Mouse (Mus musculus): ENCODE results near the gene Gm9944. TPM values are rescaled to one million over a fixed set of nuclear protein-coding genes. Genes with fewer than 3 reads are reported as not detected.

Gm9944 gene
- polyA plus RNA-seq (2011; ENCODE audit: insufficient read depth, insufficient read length, low read depth, missing spikeins), result not detected in 2 replicates

GRCm38 (mm10) chr4:144453217-144453616 lies at the start of gene Gm9944:
Gene Gm9944, minus strand, starts transcription at chr4:144453317.
- TF ChIP-seq EP300 (IDR thresholded peaks at IDR 0.05; ENCODE audit: insufficient read depth, low read depth, low read length) (no peak), CTCF (IDR thresholded peaks at IDR 0.05; ENCODE audit: low read depth, low read length) (no peak), POLR2A (IDR thresholded peaks at IDR 0.05; ENCODE audit: insufficient read depth, low read length) (no peak)

GRCm38 (mm10) chr4:144493331-144493730 lies 40.2 kb upstream of the Gm9944 start:
- no peaks in the 10 kb centered on the region for H3K4me1 ChIP-seq (ENCODE audit: control insufficient read depth, insufficient read depth, low read length)
- TF ChIP-seq CTCF (IDR thresholded peaks at IDR 0.05; ENCODE audit: low read depth, low read length) (no peak), EP300 (IDR thresholded peaks at IDR 0.05; ENCODE audit: insufficient read depth, low read depth, low read length) (no peak), POLR2A (IDR thresholded peaks at IDR 0.05; ENCODE audit: insufficient read depth, low read length) (no peak)
- H3K27ac ChIP-seq (ENCODE audit: insufficient read depth, low read length), result no peak overlapping the region
- H3K27me3 ChIP-seq (ENCODE audit: control insufficient read depth, insufficient read depth, low read length, poor library complexity, severe bottlenecking), result no peaks in the 10 kb centered on the region
- H3K9ac ChIP-seq (ENCODE audit: low read depth, poor library complexity, severe bottlenecking), result no peak overlapping the region
- no peaks in the 10 kb centered on the region for H3K36me3 ChIP-seq (ENCODE audit: control insufficient read depth, insufficient read depth, low read length, poor library complexity, severe bottlenecking)
- no peaks in the 10 kb centered on the region for H3K9me3 ChIP-seq (replicated peaks; ENCODE audit: control insufficient read depth, insufficient read depth, low read length, poor library complexity, severe bottlenecking)
- H3K4me3 ChIP-seq (ENCODE audit: low read depth, low read length), result no peak overlapping the region

More at GRCm38 (mm10) chr4:144453217-144453616, at the start of gene Gm9944:
- H3K4me1 ChIP-seq (ENCODE audit: control insufficient read depth, insufficient read depth, low read length), result no peaks in the 10 kb centered on the region
- no peaks in the 10 kb centered on the region for H3K9me3 ChIP-seq (replicated peaks; ENCODE audit: control insufficient read depth, insufficient read depth, low read length, poor library complexity, severe bottlenecking)
- H3K27ac ChIP-seq (ENCODE audit: insufficient read depth, low read length), result no peak within 1 kb of the TSS
- H3K9ac ChIP-seq (ENCODE audit: low read depth, poor library complexity, severe bottlenecking), result no peak within 1 kb of the TSS
- no peaks in the 10 kb centered on the region for H3K27me3 ChIP-seq (ENCODE audit: control insufficient read depth, insufficient read depth, low read length, poor library complexity, severe bottlenecking)
- no peaks in the 10 kb centered on the region for H3K36me3 ChIP-seq (ENCODE audit: control insufficient read depth, insufficient read depth, low read length, poor library complexity, severe bottlenecking)
- H3K4me3 ChIP-seq (ENCODE audit: low read depth, low read length), result no peak within 1 kb of the TSS

- Histone ChIP-seq H3K27me3 (ENCODE audit: control insufficient read depth, insufficient read depth, low read length, poor library complexity, severe bottlenecking) (no peaks in the 10 kb centered on the region), H3K36me3 (ENCODE audit: control insufficient read depth, insufficient read depth, low read length, poor library complexity, severe bottlenecking) (no peaks in the 10 kb centered on the region), H3K4me3 (ENCODE audit: low read depth, low read length) (no peak overlapping the region), H3K9ac (ENCODE audit: low read depth, poor library complexity, severe bottlenecking) (no peak overlapping the region), H3K4me1 (ENCODE audit: control insufficient read depth, insufficient read depth, low read length) (no peaks in the 10 kb centered on the region), H3K27ac (ENCODE audit: insufficient read depth, low read length) (no peak overlapping the region), H3K9me3 (replicated peaks; ENCODE audit: control insufficient read depth, insufficient read depth, low read length, poor library complexity, severe bottlenecking) (no peaks in the 10 kb centered on the region)
- TF ChIP-seq EP300 (IDR thresholded peaks at IDR 0.05; ENCODE audit: insufficient read depth, low read depth, low read length), result no peak
- no peak for TF ChIP-seq POLR2A (IDR thresholded peaks at IDR 0.05; ENCODE audit: insufficient read depth, low read length)
- no peak for TF ChIP-seq CTCF (IDR thresholded peaks at IDR 0.05; ENCODE audit: low read depth, low read length)
Measured at GRCm38 (mm10) chr4:144468091-144468490, 15.0 kb upstream of the Gm9944 start.

GRCm38 (mm10) chr4:144465206-144465605 lies 12.1 kb upstream of the Gm9944 start:
- Histone ChIP-seq H3K27me3 (ENCODE audit: control insufficient read depth, insufficient read depth, low read length, poor library complexity, severe bottlenecking) (no peaks in the 10 kb centered on the region), H3K9ac (ENCODE audit: low read depth, poor library complexity, severe bottlenecking) (no peak overlapping the region), H3K36me3 (ENCODE audit: control insufficient read depth, insufficient read depth, low read length, poor library complexity, severe bottlenecking) (no peaks in the 10 kb centered on the region), H3K9me3 (replicated peaks; ENCODE audit: control insufficient read depth, insufficient read depth, low read length, poor library complexity, severe bottlenecking) (no peaks in the 10 kb centered on the region), H3K4me1 (ENCODE audit: control insufficient read depth, insufficient read depth, low read length) (no peaks in the 10 kb centered on the region), H3K4me3 (ENCODE audit: low read depth, low read length) (no peak overlapping the region), H3K27ac (ENCODE audit: insufficient read depth, low read length) (no peak overlapping the region)
- TF ChIP-seq POLR2A (IDR thresholded peaks at IDR 0.05; ENCODE audit: insufficient read depth, low read length), result no peak
- TF ChIP-seq EP300 (IDR thresholded peaks at IDR 0.05; ENCODE audit: insufficient read depth, low read depth, low read length), result no peak
- TF ChIP-seq CTCF (IDR thresholded peaks at IDR 0.05; ENCODE audit: low read depth, low read length), result no peak

GRCm38 (mm10) chr4:144463656-144464055 lies 10.5 kb upstream of the Gm9944 start, which contains the start of gene Aadacl3:
Gene Aadacl3, minus strand, starts transcription at chr4:144463756.
- no peaks in the 10 kb centered on the region for H3K36me3 ChIP-seq (ENCODE audit: control insufficient read depth, insufficient read depth, low read length, poor library complexity, severe bottlenecking)
- no peaks in the 10 kb centered on the region for H3K4me1 ChIP-seq (ENCODE audit: control insufficient read depth, insufficient read depth, low read length)
- H3K27me3 ChIP-seq (ENCODE audit: control insufficient read depth, insufficient read depth, low read length, poor library complexity, severe bottlenecking), result no peaks in the 10 kb centered on the region
- no peak within 1 kb of the TSS for H3K4me3 ChIP-seq (ENCODE audit: low read depth, low read length)
- TF ChIP-seq POLR2A (IDR thresholded peaks at IDR 0.05; ENCODE audit: insufficient read depth, low read length) (no peak), EP300 (IDR thresholded peaks at IDR 0.05; ENCODE audit: insufficient read depth, low read depth, low read length) (no peak), CTCF (IDR thresholded peaks at IDR 0.05; ENCODE audit: low read depth, low read length) (no peak)
- H3K9me3 ChIP-seq (replicated peaks; ENCODE audit: control insufficient read depth, insufficient read depth, low read length, poor library complexity, severe bottlenecking), result no peaks in the 10 kb centered on the region
- no peak within 1 kb of the TSS for H3K9ac ChIP-seq (ENCODE audit: low read depth, poor library complexity, severe bottlenecking)
- no peak within 1 kb of the TSS for H3K27ac ChIP-seq (ENCODE audit: insufficient read depth, low read length)

- H3K27ac ChIP-seq (ENCODE audit: insufficient read depth, low read length), result no peak overlapping the region
- no peaks in the 10 kb centered on the region for H3K36me3 ChIP-seq (ENCODE audit: control insufficient read depth, insufficient read depth, low read length, poor library complexity, severe bottlenecking)
- H3K9me3 ChIP-seq (replicated peaks; ENCODE audit: control insufficient read depth, insufficient read depth, low read length, poor library complexity, severe bottlenecking), result no peaks in the 10 kb centered on the region
- H3K9ac ChIP-seq (ENCODE audit: low read depth, poor library complexity, severe bottlenecking), result no peak overlapping the region
- no peaks in the 10 kb centered on the region for H3K4me1 ChIP-seq (ENCODE audit: control insufficient read depth, insufficient read depth, low read length)
- H3K27me3 ChIP-seq (ENCODE audit: control insufficient read depth, insufficient read depth, low read length, poor library complexity, severe bottlenecking), result no peaks in the 10 kb centered on the region
- TF ChIP-seq POLR2A (IDR thresholded peaks at IDR 0.05; ENCODE audit: insufficient read depth, low read length) (no peak), EP300 (IDR thresholded peaks at IDR 0.05; ENCODE audit: insufficient read depth, low read depth, low read length) (no peak), CTCF (IDR thresholded peaks at IDR 0.05; ENCODE audit: low read depth, low read length) (no peak)
- H3K4me3 ChIP-seq (ENCODE audit: low read depth, low read length), result no peak overlapping the region
Measured at GRCm38 (mm10) chr4:144448546-144448945, 4.6 kb downstream of the Gm9944 start.
